Mouse (Mus musculus) T-helper 1 cell (primary cell): Measurements from ENCODE around the gene Gnptab.

Experiments
- in situ Hi-C: fragments of 300-600 bp; cut with MboI, MseI; formaldehyde crosslinking; loops from one replicate; pipeline ENCODE4 v1.15.1; 2025; ENCODE audit warnings: high pct_unique_total_duplicates

Gnptab gene

GRCm38 (mm10) chr10:88379013-88379885 is at the start of gene Gnptab, which contains the start of gene Dram1:
TSS of gene Gnptab (plus strand) at chr10:88379132.
TSS of gene Dram1 (minus strand) at chr10:88379080.
- in situ Hi-C loops = loop anchor here (5.0 to 10.0 kb wide), 3 partner anchors 48 to 1316 kb away; no protein-coding TSS in a partner anchor

- in situ Hi-C loops = no loop called here
Measured at GRCm38 (mm10) chr10:88330695-88331094, 48.2 kb upstream of the Gnptab start.

GRCm38 (mm10) chr10:88340660-88341059 is 38.3 kb upstream of the Gnptab start:
- in situ Hi-C loops = no loop called here

GRCm38 (mm10) chr10:88341368-88341767 is 37.6 kb upstream of the Gnptab start:
- in situ Hi-C loops = no loop called here

GRCm38 (mm10) chr10:88345899-88346401 is 33.0 kb upstream of the Gnptab start:
- in situ Hi-C loops = no loop called here

- in situ Hi-C loops = no loop called here
Measured at GRCm38 (mm10) chr10:88346454-88347245, 32.3 kb upstream of the Gnptab start.

GRCm38 (mm10) chr10:88349800-88350199 is 29.1 kb upstream of the Gnptab start:
- in situ Hi-C loops = loop anchor here (10.0 kb wide), 1 partner anchor 235 kb away; no protein-coding TSS in a partner anchor

GRCm38 (mm10) chr10:88350687-88351086 is 28.2 kb upstream of the Gnptab start:
- in situ Hi-C loops = loop anchor here (10.0 kb wide), 1 partner anchor 234 kb away; no protein-coding TSS in a partner anchor

- in situ Hi-C loops = loop anchor here (10.0 kb wide), 1 partner anchor 233 kb away; no protein-coding TSS in a partner anchor
Measured at GRCm38 (mm10) chr10:88351411-88352103, 27.4 kb upstream of the Gnptab start.

- in situ Hi-C loops = loop anchor here (10.0 kb wide), 1 partner anchor 232 kb away; no protein-coding TSS in a partner anchor
Measured at GRCm38 (mm10) chr10:88352549-88352948, 26.4 kb upstream of the Gnptab start.

- in situ Hi-C loops = loop anchor here (10.0 kb wide), 1 partner anchor 230 kb away; no protein-coding TSS in a partner anchor
Measured at GRCm38 (mm10) chr10:88354599-88354998, 24.3 kb upstream of the Gnptab start.

- in situ Hi-C loops = loop anchor here (10.0 kb wide), 1 partner anchor 228 kb away; no protein-coding TSS in a partner anchor
Measured at GRCm38 (mm10) chr10:88356114-88356982, 22.6 kb upstream of the Gnptab start.

- in situ Hi-C loops = loop anchor here (10.0 kb wide), 1 partner anchor 228 kb away; no protein-coding TSS in a partner anchor
Measured at GRCm38 (mm10) chr10:88356983-88357559, 21.9 kb upstream of the Gnptab start.

- in situ Hi-C loops = no loop called here
Measured at GRCm38 (mm10) chr10:88362218-88362617, 16.7 kb upstream of the Gnptab start.

- in situ Hi-C loops = no loop called here
Measured at GRCm38 (mm10) chr10:88364221-88364620, 14.7 kb upstream of the Gnptab start.

GRCm38 (mm10) chr10:88369233-88369632 is 9.7 kb upstream of the Gnptab start:
- in situ Hi-C loops = no loop called here

GRCm38 (mm10) chr10:88371793-88372192 is 7.1 kb upstream of the Gnptab start:
- in situ Hi-C loops = loop anchor here (10.0 kb wide), 1 partner anchor 1323 kb away; no protein-coding TSS in a partner anchor

GRCm38 (mm10) chr10:88372436-88372835 is 6.5 kb upstream of the Gnptab start:
- in situ Hi-C loops = loop anchor here (10.0 kb wide), 1 partner anchor 1322 kb away; no protein-coding TSS in a partner anchor

- in situ Hi-C loops = loop anchor here (10.0 kb wide), 1 partner anchor 1322 kb away; no protein-coding TSS in a partner anchor
Measured at GRCm38 (mm10) chr10:88372945-88373344, 6.0 kb upstream of the Gnptab start.
